Mouse (Mus musculus): ENCODE results near the gene Serhl.
"Not testable (repeated sequence)": the region's sequence is repeated elsewhere in the genome, so short reads cannot be mapped to it uniquely, and the experiment has no call there.

Gene Serhl

DNA sequence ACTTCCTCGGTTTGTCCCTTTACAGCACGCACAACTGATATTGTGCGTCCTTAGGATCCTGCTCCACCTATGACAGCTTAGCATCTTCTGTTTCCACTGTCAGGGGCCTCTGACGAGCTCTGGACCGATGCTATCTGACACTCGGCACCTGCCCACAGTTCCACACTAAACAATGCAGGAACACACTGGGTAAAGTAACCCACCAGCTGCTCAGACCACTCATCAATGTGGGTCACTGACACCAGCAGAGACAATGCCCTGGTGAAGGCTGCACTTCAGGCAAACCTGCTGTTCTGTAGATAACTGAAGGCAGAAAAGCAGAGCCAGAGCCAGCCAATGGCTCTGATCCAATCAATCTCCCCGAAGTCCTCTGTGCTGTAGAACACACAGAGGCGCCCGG lies 37.3 kb downstream of the Serhl start:
- DNase-seq (ENCODE audit: low spot score in 2 of 2) = no peak

DNA sequence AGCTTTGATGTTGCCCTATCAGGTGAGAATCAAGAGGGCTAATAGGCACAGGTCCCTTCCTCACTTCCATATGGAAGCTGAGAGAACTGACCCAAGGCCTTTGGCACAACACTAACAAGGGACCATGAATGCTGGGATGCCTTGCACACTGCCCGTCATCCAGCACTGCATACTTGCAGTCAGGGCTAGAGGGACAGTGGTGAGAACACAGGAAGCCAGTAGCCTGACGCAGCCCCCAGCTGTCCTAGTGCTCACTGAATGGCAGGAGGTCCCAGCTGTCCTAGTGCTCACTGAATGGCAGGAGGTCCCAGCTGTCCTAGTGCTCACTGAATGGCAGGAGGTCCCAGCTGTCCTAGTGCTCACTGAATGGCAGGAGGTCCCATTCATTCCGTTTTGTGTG lies 37.7 kb downstream of the Serhl start:
- not testable (repeated sequence) for DNase-seq (ENCODE audit: low spot score in 2 of 2)

DNA sequence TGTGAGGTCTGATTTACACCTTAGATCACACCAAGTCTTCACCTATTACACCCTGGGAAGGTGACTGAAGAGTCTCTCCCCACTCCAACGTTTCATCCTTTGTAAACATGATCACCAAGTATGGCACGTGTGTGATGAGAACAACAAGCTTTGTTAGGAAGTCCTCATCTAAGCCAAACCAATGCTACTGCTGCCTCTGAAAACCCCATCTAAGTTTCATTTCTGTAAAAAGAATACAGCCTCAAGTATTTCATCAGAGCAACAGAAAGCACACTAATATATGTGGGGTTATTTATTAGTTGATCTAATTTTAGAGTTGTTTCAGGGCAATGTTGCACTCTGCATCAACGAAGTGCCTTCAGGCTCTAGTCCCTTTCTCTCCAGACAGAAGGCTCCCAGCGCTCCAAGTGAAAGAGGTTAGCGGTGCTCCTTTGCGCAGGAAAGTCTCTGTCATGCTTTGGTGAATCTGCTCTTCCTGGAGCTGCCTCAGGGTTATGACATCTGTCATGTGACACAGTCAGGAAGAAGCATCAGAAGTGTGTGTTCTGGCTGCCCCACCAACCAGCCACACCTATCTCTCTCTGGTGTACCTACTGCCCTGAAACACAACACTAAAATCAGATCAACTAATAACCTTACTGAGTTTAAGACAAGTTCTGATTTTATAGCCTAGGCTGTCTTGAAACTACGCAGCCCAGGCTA lies 40.4 kb downstream of the Serhl start:
- DNase-seq (ENCODE audit: low spot score in 2 of 2) = no peak

DNA sequence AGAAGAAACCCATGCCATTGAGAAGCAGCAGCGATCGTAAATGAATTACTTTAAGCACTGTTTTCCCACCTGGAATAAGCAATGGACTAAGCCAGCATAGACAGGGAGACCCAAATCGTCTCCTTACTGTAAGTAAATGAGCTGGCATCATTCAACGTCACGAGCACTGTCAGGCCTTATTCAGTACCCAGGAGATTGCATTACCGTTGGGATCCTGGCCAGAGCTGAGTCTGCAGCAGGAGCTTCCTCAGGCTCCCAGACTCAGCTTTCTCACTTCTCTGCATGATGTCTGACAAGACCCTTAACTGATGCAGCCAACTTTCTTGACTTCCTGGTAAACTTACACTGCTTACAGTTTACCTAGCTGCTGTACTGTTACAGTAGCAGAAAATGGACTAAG lies 45.4 kb downstream of the Serhl start:
- no peak for DNase-seq (ENCODE audit: low spot score in 2 of 2)

DNA sequence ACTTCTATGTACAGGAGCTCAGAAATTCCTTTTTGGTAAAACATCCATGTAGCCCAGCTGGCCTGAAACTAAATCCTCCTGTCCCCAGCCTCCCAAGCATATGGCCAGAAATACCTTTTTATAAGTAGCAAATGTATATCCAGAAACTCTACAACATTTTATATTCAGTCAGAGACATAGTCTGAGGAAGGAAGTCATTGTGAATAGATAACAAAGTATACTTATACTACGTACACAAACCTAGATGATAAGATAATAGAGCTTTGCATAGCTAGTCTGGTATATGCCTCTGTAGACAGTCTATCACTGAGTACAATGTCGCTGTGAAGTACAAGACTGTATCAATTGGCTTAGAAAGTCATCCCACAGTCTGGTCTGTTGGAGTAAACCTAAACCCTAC lies 46.3 kb downstream of the Serhl start:
- DNase-seq (ENCODE audit: low spot score in 2 of 2) = no peak

DNA sequence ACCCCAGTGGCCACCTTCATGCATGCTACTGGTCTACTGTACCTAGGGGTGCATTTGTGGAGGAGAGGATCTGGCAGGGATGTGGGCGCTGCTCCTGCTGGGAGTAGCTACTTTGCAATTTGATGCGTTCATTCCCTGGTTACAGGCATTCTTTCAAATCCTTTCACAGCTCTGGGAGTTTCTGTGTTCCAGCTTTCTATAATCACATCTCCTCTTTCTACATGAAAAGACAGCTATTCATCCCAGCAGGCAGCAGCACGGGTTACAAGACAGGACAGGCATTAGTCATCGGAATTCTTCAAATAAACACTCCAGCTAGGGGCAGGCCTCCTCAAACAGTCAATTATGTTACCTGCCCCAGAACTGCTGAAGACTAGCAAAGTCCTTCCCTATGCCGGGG lies 53.6 kb downstream of the Serhl start:
- peak in 1 of 2 experiments; percentile 44 for DNase-seq (ENCODE audit: low spot score in 2 of 2)

DNA sequence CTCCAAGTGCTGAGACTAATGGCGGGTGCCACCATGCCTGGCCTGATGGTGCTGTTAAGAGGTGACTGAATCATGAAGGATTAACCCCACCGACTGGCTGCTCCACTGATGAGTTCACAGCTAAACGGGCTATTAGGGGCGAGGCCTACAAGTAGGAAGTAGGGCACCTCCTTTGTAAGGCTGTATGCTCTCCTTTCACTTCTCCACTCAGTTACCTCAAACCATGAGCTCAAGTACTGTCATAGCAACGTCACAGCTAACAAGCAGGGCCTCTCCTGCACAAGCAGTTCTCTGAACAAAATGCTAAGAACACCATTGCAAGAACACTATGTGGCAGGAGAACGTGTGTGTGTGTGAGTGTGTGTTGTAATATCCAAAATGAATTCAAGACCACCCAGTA lies 56.2 kb downstream of the Serhl start:
- DNase-seq (ENCODE audit: low spot score in 2 of 2) = no peak

DNA sequence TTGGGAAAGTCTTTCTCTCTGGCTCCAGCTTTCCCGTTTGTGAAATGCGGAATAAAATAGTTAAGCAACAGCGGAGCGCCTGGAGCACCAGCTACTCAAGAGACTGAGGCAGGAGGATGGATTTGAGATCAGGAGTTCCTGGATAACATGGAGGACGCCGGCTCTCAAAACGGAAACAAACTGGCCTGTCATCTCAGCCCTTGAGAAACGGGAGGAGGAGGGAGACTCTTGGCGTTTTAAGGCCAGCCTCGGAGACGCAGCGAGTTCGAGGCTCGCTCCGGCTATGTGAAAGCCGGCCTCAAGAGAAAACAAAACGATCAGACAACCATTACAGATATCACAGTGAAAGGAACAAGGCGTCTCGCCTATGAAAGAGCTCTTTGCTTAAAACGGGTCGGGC lies 59.1 kb downstream of the Serhl start:
- no peak for DNase-seq (ENCODE audit: low spot score in 2 of 2)

DNA sequence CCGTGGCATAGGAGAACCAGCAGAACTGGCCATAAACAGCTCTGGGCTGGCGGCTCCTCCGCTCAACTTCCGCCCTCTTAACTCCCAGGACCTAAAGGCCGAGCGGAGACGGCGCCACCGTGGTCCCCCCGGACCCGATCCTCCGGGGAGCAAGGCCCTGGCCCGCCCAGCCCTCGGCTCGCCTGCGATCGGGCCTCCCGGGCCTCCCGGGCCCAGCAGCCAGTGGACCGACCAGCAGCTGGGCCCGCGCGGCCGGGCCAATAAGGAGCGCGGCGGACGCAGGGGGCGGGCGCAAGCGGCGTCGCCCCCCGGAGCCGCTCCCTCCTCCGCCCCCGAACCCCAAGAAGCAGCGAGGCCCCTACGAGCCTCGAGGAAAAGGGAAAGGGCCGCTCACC lies 59.5 kb downstream of the Serhl start:
- DNase-seq (ENCODE audit: low spot score in 2 of 2) = no peak

DNA sequence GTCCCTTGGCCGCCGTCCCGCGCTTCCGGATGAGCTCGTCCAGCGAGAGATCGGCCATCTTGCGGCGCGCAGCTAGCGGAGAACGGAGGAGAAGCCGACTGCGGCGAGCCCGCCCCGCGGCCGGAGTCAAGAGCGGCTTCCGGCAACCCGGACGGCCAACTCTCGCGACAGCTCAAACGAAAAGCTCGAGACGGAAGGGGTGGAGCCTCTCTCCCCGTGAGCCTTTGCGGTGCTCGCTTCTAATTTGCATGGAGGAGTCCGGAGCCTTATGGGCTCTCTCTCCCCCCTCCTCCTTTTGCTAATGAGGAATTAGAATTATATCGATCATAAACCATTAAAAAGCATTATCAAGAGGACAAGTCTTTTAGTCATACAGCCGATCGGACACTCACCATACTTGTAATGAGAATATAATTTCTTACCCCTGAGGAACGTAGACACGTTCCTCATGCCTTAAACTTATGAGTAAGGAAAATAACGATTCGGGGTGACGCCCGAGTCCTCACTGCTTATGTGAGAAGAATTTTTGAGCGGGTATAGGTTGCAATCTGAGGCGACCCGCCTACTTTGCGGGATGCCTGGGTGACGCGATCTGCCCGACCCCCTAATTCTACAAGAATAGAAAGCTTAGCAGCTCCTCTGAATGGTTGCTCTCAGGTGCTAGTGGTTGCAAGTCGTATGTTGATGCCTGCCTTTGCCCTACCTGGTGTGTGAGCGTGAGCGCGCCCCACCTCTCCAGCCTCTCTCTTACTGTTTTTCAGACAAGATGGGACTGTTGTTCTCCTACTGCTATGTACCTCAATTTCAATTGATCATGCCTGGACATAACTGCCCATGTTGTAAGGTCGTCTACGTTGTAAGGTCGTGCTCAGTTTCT lies 60.1 kb downstream of the Serhl start, which contains the start of gene Poldip3:
Poldip3 (minus strand) TSS at position 189 of the 877 bp plus-strand sequence.
- peak; percentile 93 to 99 for DNase-seq (ENCODE audit: low spot score in 2 of 2)

DNA sequence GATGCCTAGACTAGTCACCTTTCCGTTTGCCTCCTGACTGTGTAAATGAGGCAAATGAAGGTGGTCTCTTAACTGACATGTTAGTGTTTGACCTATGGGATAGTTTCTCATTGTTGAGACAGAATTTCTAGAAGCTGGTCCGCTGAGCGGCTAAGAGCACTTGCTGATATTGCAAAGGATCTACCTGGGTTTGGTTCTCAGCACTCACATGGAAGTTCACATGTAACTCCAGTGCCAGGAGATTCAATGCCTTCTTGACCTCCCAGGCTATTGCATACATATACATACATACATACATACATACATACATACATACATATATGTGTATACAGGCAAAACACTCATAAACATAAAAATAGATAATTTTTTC lies 60.8 kb downstream of the Serhl start:
- DNase-seq (ENCODE audit: low spot score in 2 of 2) = no peak

DNA sequence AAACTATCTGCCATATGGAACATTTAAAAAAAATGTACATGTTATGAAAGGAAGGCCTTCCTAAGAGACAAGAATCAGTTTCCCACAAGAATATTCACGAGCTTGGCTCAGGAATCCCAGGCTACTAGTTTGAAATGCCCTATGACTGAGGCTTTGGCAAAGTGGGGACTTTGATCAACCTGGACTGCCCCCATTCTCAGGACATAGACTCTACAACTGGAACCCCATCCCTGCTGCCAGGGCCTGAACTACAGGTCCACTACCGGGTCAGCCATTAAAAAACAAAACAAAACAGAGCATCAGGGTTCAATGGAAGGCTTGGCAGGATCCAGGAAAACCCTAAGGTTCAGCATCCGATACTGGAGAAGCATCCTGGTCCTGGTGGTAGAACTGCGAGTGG lies 61.4 kb downstream of the Serhl start:
- DNase-seq (ENCODE audit: low spot score in 2 of 2) = no peak

DNA sequence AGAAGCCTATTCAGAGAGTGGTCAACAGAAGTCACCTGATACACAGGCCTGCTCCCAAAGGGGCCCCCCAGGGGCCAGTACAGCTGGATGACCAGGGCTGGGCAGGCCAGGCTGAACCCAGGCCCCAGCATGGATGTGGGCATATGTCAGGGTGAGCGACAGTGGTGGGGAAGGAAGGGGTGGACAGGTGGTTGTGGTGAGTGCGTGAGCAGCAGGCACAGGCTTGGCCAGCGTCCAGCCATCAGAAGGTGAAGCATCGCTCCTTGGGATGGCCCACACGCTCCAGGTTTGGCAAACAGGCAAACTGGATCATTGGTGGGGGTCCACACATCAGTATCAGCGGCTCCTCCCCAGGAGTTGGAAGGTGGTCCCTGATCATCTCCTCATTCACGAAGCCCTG lies 65.0 kb downstream of the Serhl start:
- DNase-seq (ENCODE audit: low spot score in 2 of 2) = no peak

DNA sequence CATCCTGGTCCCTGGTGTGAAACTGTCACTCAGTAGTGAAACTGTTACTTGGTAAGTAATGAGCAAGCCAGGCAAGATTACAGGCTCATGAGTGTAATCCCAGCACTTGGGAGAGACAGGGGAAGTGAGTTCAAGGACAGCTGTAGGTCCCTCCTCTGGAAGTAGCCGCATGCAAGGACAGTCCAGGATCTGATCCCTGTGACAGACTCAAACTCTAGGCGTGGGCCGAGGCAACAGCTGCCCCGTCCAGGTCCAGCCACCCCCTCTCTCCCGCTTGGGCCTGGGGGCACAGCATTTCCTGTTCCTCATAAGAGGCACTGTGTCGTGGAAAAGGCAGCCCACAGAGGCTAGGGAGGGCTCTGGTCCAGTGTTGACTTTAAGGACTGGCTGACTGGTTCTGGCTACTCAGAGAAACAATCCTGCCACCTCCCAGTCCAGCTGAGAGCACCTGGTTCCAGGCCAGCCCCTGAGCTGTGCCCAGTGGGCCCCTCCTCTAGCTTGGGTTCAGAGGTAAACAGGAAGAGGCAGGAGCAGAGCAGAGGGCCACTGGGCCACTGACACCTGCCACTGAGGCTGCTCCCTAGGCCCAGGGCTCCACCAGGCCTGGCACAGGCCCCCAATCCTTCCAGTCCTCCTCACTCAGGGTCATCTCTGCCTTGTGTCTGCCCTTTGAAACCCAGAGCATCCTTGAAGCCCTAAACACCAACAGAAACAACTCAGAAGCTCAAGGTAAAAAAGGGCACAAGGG lies 66.5 kb downstream of the Serhl start:
- DNase-seq (ENCODE audit: low spot score in 2 of 2) = no peak

DNA sequence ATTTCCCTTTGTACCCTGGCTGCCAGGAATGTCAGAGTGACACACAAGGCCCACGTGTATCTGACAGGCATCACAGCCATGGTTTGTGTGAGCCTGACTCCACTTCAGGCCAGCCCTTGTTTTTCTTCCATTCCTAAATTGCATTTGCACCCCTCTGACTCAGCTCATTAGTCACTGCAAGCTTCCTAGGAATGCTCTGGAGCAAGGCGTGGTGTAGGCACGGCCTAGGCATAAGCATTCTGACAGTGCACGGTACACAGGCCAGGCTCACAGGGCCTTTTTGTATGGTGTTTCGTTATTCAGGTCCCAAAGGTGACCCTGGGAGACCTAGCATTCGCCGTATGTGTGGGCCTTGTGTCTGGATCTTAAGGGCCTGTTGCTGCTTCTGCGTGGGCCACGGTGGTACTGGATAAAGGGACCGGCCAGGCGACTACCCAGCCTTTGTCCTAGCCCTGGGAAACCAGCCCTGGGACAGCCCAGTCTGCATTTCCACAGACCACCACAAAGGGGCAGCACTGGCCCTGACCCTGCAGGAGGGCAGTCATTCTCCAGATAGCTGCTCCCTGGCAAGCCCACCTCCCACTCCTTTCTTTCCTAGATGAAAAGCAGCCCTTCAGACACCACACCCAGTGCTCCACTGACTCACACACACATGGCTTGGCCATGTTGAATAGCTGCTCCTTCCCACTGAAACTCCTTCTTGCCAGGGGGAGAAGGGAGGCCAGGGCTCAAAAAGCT lies 67.8 kb downstream of the Serhl start:
- peak in 1 of 2 experiments; percentile 44 for DNase-seq (ENCODE audit: low spot score in 2 of 2)

DNA sequence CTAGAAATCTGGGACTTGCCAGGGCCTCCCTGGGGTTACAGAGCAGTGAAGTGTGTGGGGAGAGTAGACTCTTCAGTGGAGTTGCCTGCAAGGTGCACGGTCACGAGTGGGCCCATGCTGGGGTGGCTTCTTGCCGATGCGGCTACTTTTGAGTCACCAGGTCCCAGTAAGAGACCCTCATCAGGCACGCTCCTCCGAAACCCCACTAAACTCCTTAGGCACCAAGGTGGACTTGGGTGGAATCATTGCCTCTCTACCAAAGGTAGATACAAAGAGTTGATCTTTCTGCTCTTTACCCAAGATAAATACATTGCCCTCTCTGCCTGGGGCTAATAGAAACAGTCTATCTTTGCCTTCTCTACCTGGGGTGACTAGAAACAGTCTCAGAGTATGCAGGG lies 68.4 kb downstream of the Serhl start:
- no peak for DNase-seq (ENCODE audit: low spot score in 2 of 2)

DNA sequence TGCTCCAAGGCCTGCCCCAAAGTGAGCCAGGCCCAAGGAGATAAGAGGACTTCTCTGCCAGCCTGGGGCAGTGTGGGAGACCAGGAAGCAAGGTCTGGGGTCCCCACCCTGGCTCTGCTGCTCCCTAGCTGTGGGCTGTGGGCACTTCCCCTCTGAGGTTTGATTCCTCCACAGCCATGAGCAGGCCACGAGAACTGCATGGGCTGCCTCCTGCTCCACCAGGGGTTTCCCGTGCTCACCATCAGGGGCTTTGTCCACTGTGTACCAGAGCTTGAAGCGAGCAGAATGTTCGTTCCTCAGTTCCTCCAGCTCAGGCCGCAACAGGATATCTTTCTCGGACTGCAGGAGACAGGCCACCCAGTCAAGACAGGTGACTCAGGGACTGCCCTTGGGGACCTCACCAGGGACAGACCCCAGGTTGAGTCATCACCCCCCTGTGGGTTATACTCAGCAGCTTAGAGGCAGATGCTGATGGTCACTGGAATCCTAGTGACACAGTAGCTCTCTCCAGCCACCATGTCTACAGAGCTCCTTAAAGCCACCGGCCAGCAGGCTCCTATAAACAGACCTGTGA lies 69.4 kb downstream of the Serhl start:
- peak in 1 of 2 experiments; percentile 30 for DNase-seq (ENCODE audit: low spot score in 2 of 2)

DNA sequence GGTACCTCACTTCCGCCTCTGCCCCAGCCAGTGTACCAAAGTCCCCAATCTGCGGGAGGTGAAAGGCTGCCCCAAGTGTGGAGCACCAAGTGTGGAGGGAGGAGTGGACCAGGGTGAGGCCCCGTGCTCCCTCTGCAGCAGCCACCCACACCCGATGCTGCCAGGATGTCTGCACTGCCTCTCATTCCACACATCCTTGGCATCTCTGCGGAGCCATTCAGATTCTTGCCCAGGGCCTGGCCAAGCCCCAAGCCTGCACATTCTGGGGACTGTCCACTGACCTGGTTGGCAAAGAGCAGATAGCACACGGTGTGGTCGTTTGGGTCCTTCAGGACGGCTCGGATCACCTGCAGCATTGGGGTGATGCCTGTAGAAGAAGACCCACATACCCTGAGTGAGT lies 70.5 kb downstream of the Serhl start:
- no peak for DNase-seq (ENCODE audit: low spot score in 2 of 2)

DNA sequence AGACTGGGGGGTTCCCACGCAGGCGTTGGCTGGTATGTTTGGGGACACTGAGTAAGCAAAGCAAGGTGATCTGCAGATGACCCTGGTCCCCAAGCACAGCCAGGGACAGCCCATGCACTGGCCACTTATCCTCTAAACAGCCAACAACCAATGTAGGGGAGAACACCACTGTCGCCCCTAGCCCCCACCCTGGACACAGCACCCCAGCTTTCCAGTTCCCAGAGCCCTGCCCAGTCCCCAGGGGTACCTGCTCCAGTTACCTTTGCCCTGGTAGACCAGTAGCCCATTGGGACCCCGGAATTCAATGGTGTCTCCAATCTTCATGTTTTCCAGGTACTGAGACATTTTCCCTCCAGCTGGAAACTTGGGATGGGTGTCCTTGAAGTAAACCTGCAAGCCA lies 71.3 kb downstream of the Serhl start:
- no peak for DNase-seq (ENCODE audit: low spot score in 2 of 2)

DNA sequence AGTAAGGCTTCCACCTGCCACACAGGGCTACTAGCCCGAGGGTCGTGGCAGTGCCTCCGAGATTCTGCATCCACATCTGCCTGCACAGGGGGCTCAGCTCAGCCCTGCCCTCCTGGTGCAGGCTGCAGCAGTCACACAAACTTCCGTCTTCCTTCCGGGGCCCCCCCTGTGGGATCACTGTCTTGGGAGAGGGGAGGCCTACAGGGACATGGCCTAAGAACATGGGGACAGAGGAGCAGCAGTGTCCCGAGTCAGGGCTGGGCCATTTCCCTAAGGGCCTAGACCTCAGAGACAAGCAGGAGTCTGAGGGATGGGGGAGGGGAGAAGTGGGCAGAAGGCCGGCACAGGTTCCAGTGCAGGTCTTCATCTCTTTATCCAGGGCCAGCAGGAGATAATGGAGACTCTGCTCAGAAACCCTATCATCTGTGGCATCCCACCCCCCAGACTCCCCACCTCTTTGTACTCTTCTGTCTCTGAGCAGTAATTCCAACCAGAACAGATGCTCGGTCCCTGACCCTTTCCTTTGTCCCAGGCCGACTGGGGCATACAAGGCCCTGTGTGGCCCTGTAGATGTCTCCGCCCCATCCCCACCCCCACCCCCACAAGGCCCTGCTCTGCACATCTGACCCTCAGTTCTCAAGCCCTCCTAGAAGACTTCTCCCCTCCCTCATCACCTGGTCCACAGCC lies 71.9 kb downstream of the Serhl start:
- DNase-seq (ENCODE audit: low spot score in 2 of 2) = no peak

DNA sequence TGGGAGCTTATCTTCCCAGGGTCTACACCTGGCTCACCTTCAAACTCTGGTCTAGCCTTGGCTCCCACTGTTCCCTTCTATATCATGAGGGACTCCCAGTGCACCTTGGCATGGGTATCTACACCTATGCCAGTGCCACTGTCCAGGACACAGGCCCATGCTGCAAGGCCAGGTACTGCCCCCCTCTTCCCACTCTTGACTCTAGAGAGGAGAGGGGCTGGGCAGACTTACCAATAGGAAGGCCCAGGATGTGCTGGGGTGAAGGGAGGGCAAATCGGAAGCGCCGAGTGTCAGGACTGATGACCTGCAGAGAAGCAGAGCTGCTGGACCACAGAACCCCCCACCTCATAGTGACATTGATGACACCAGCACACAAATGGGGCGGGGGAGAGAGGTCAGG lies 72.7 kb downstream of the Serhl start:
- DNase-seq (ENCODE audit: low spot score in 2 of 2) = no peak
